Mouse (Mus musculus) macrophage (primary cell): ENCODE results near the gene Art2b. TPM values are rescaled to one million over a fixed set of nuclear protein-coding genes. Genes with fewer than 3 reads are reported as not detected.
"Not testable (repeated sequence)": the region's sequence is repeated elsewhere in the genome, so short reads cannot be mapped to it uniquely, and the experiment has no call there.

Experiments used
- H3K27ac ChIP-seq: fragments of 350-480 bp; formaldehyde crosslinking; 2 replicates; pipeline ENCODE4 v1.9.0; 2021
- H3K36me3 ChIP-seq: fragments of 350-480 bp; formaldehyde crosslinking; 2 replicates; pipeline ENCODE4 v1.9.0; 2021; ENCODE audit errors: inconsistent target
- H3K4me3 ChIP-seq: fragments of 350-480 bp; formaldehyde crosslinking; 2 replicates; pipeline ENCODE4 v1.9.0; 2021; ENCODE audit errors: inconsistent target
- H3K79me2 ChIP-seq: fragments of 350-480 bp; formaldehyde crosslinking; 2 replicates; pipeline ENCODE4 v1.9.0; 2021; ENCODE audit errors: inconsistent target
- WGBS: methylation state at CpG from one replicate; pipeline ENCODE4 v1.1.7; 2026; ENCODE audit warnings: inconsistent platforms; ENCODE audit not compliant: missing documents; 5-methylcytosine and 5-hydroxymethylcytosine counted together
- polyA plus RNA-seq: library from polyadenylated mRNA; stranded (reverse); fragments of 250-400 nt; gene quantifications from 3 replicates; pipeline ENCODE4 v1.2.4, GENCODE M21; 2018; ENCODE audit warnings: inconsistent platforms
- total RNA-seq, 78 experiments: library from RNA; depleted of rRNA; stranded (reverse); fragments of 250-400 nt; gene quantifications; 1 replicate in 9 of 78; 2 replicates in 24 of 78; 3 replicates in 43 of 78; 4 replicates in 2 of 78; pipeline ENCODE4 v1.2.4; 2018; ENCODE audit warnings: inconsistent platforms in 56 of 78

Art2b gene
- total RNA-seq (2018; cell fraction: chromatin; rRNA removed): 1 to 10 TPM in 13 of 26 experiments, under 1 TPM in 3, not detected in 10; 0.41 to 6.5 (median 3.6) TPM
- 1 to 10 TPM in 13 of 26 experiments, under 1 TPM in 13; 0.14 to 5.2 (median 0.97) TPM for total RNA-seq (2018; cell fraction: cytosol; rRNA removed)
- 1 to 10 TPM in 17 of 26 experiments, under 1 TPM in 5, not detected in 4; 0.30 to 7.8 (median 3.0) TPM for total RNA-seq (2018; cell fraction: nucleus; rRNA removed)
- polyA plus RNA-seq: 1.4 to 1.6 TPM in 2 of 3 replicates, not detected in the other

DNA sequence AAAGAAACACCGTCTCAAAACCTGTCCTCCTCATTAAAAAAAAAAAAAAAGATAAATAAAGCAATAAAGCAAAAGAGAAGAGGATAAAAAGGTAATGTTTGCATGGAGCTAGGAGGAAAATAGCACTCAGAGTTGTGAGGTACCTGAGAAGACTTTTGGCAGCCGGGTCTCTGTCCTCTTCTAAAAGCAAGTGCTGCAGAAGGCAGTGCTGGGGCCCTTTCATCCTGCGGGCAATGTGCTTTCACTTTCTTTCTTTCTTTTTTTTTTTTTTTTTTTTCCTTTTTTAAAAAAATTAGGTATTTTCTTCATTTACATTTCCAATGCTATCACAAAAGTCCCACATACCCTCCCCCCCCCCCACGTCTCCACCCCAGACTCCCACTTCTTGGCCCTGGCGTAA lies at the start of gene Art2b:
Gene Art2b (minus strand): TSS at position 193 of the 400 bp plus-strand sequence.
- no peak within 1 kb of the TSS for H3K27ac ChIP-seq
- no peaks in the 10 kb centered on the region for H3K36me3 ChIP-seq
- WGBS: 79% methylated on average over 3 of the region's 5 CpGs
- H3K79me2 ChIP-seq: no peaks in the 10 kb centered on the region
- no peak within 1 kb of the TSS for H3K4me3 ChIP-seq

DNA sequence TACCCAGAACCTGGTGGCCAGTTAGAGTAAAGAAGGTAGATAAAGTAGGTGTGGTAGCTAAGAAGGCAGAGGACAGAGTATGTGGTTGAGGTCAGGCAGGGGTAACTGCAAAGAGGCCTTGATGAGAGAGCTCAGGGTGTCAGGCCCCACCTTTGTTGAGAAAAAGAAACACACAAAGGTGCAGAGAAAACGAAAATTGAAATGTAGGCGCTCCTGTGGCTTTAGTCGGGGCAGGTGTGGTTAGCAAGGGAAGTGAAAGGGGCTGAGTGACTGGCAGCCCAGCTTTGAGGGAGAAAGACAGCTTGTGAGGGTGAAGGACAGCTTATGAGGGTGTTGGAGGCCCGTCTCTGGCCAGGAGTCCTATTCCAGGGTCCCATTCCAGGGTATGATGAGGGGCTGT lies 49.1 kb upstream of the Art2b start:
- H3K36me3 ChIP-seq: no peaks in the 10 kb centered on the region
- 17% methylated on average over 4 of the region's 4 CpGs for WGBS
- H3K27ac ChIP-seq: no peak overlapping the region
- H3K79me2 ChIP-seq: no peaks in the 10 kb centered on the region
- no peak overlapping the region for H3K4me3 ChIP-seq

DNA sequence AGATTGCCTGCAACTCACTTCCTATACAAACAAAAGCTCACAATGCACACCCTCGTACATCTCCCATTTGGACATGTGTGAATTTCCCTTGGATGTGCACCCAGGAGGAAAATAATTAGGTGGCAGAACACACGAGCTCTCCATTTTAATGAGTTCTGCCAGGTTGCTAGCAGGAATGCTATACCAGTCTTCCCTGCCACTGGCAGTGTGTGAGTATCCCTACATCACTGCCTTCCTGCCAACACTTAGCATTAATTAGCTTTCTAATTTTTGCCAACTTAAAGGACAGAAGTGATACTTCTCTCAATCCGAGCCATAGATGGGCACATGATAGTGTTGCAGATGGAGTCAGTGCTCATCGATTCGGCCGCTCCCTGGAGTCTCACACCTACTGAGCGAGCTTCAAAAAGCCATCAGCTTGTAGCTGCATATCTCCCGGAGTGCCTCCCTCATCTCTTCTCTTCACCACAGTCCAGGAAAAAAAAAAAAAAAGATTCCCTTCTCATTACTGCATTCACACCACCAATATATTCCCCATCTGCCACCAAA lies 48.3 kb upstream of the Art2b start:
- Histone ChIP-seq H3K36me3 (no peaks in the 10 kb centered on the region), H3K79me2 (no peaks in the 10 kb centered on the region), H3K27ac (no peak overlapping the region), H3K4me3 (no peak overlapping the region)
- WGBS: 96% methylated on average over 8 of the region's 8 CpGs

DNA sequence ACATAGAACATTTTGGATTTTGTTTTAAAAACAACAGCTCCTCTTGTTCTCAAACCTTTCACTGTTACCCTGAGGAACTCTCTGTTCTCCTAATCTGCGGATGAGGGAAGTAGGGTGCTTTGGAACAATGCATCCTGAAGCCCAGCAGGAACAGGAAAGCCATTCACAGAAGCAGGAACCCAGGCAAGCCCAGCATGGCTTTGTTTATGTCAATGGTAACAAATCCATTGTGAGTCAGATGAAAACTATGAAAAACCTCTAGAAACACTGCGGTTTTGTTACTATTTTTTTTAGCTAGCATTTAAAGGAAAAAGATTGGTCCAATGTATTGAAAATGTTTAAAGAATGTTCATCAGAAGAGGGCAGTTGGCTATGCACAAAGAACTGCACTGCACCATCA lies 43.1 kb upstream of the Art2b start:
- Histone ChIP-seq H3K27ac (no peak overlapping the region), H3K79me2 (no peaks in the 10 kb centered on the region), H3K36me3 (no peaks in the 10 kb centered on the region), H3K4me3 (no peak overlapping the region)
- WGBS: 46% methylated on average over 2 of the region's 2 CpGs

DNA sequence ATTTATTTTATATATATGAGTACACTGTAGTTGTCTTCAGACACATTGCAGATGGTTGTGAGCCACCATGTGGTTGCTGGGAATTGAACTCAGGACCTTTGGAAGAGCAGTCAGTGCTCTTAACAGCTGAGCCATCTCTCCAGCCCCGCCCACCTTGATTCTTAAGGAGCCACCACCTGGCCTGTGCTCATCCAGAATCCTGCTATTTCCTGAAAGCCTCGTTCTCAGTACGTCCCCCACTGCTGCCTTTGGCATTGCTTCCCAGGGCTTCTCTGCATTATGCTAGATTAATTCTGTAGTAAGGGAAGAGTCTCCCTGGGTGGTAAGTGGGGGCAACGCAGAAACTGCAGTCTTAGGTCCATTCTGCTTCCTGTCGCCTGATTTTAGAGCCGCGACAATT lies 41.8 kb upstream of the Art2b start:
- not testable (repeated sequence) for H3K27ac ChIP-seq, H3K79me2 ChIP-seq, H3K4me3 ChIP-seq, H3K36me3 ChIP-seq
- WGBS: 90% methylated on average over 7 of the region's 7 CpGs

DNA sequence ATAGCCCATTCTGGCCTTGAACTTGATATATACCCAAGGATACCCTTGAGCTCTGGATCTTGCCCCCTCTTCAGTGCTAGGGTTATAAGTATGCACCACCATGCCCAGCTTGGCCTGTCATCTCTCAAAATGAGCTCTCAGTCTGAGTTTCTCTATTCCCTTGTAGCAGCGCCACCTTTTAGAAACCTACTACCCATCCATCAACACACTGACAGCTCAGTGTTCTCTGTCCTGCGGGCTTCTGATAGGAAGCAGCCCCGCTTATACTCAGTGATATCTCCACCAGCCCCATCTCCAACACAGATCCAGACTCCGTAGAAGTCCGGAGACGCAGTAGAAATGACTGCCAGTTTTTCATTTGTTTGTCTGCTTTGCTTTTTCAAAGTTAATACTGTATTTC lies 38.9 kb upstream of the Art2b start:
- H3K79me2 ChIP-seq: no peaks in the 10 kb centered on the region
- no peak overlapping the region for H3K4me3 ChIP-seq
- 34% methylated on average over 6 of the region's 6 CpGs for WGBS
- no peak overlapping the region for H3K27ac ChIP-seq
- H3K36me3 ChIP-seq: no peaks in the 10 kb centered on the region

DNA sequence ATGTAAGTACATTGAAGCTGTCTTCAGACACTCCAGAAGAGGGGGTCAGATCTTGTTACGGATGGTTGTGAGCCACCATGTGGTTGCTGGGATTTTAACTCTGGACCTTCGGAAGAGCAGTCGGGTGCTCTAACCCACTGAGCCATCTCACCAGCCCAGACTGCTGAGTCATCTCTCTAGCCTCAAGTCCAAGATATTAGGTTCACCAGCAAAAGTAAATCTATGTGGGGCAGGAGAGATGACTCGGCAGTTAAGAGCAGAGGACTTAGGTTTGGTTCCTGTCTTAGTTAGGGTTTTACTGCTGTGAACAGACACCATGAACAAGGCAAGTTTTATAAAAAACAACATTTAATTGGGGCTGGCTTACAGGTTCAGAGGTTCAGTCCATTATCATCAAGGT lies 36.5 kb upstream of the Art2b start:
- H3K36me3 ChIP-seq, H3K4me3 ChIP-seq, H3K27ac ChIP-seq, H3K79me2 ChIP-seq: not testable (repeated sequence)
- 34% methylated on average over 4 of the region's 4 CpGs for WGBS

DNA sequence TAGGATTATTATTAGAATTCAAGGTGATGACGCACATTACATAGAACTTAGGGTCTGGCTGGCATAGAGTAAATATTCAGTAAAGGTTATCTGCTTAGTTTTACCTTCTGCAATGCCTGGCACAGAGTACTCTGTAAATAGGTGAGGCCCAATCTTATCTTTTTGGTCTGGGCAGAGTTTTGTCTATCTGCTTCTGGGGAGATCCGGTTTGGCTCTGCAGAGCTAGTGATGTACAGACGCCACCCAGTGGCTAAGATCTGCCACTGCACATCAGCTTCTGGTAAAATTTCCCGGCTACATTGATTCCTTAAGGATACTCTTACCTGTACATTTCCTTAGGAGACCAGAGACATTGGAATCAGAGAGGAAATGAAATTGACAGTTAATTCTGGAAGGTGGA lies 35.0 kb upstream of the Art2b start:
- Histone ChIP-seq H3K4me3 (no peak overlapping the region), H3K27ac (no peak overlapping the region), H3K79me2 (no peaks in the 10 kb centered on the region), H3K36me3 (no peaks in the 10 kb centered on the region)
- WGBS: 30% methylated on average over 4 of the region's 4 CpGs

DNA sequence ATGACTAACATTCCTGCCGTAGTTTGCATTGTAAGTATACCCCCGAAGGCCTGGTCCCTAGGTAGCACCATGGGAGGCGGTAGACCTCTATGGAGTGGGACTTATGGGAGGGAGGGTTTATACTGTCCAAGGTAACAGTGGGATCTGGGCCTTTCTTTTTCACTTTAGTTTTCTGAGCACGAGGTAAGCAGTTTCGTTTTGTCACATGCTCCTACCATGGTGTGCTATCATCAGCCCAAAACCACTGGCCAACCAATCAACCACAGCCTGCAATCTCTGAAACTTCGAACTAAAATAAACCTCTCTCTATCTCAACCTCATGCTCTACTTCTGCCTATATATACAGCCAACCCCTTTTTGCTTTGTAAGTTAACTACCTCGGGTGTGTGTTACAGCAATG lies 32.9 kb upstream of the Art2b start:
- WGBS: 73% methylated on average over 7 of the region's 7 CpGs
- no peaks in the 10 kb centered on the region for H3K36me3 ChIP-seq
- no peak overlapping the region for H3K4me3 ChIP-seq
- no peak overlapping the region for H3K27ac ChIP-seq
- no peaks in the 10 kb centered on the region for H3K79me2 ChIP-seq

DNA sequence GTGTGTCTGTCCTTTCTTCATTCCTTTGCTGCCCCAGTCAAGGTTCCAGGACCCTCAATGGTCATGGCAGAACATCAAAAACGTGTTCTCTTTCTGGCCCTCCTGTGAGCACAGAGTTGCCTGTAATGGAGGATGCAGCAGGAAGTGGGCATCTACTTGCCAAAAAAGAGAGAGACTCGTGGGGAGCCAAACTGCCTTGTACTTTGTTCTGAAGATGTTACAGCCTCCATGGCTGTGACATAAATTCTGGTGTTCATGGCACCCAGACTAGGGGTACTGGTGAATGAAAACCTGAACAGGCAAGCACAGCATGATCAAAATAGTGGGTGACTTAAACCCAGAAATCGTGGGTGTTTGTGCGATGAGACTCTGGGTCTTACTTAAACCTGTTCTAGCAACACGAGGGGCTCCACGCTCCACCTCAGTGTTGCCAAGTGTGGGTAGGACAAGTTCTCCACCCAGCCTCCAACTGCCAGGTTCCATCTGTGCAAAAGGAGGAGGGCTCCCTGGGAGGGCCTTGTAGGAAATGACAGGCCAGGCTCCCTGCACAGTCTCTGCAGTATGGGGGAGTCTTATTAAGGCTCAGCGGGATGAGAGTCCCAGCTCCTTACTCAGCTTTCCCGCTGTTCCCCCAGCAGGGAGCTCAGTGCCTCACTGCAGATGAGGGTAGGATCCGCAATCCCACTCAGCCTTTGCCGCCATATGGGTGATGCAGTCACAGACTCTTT lies 32.2 kb upstream of the Art2b start:
- Histone ChIP-seq H3K27ac (no peak overlapping the region), H3K79me2 (no peaks in the 10 kb centered on the region), H3K4me3 (no peak overlapping the region), H3K36me3 (no peaks in the 10 kb centered on the region)
- WGBS: 77% methylated on average over 10 of the region's 10 CpGs

DNA sequence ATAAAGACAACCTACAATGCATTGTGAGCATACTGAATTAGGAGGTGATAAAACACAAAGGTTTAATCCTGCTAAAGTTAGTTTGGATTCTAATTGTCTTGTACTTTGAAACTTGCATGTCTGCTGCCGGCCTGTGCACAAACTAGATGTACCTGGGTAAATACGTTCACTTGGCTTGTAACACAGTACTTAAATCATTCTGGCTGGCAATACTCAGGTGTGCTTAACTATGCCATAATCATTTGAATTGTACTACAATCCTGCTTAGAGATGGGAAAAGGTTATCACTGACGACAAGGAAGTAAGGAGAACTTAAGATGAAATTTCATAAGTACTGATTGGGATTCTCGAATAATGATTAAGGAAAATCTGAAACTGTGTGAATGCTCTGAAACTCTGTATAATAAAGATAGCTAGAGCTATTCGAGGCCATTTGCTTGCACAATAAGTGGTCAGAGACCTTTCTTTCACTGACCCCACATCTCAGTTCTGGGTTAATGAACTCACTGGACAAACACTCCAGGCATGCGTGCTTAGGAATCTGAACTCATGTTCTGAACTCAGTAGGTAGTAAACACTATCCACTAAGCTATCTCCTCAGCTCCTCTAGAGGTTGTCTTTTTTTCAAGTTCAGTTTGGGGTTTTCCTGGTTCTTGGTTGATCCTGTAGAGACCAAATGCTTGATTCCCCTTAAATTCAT lies 30.9 kb upstream of the Art2b start:
- H3K79me2 ChIP-seq: no peaks in the 10 kb centered on the region
- H3K36me3 ChIP-seq: no peaks in the 10 kb centered on the region
- H3K4me3 ChIP-seq: no peak overlapping the region
- no peak overlapping the region for H3K27ac ChIP-seq
- 89% methylated on average over 6 of the region's 6 CpGs for WGBS

DNA sequence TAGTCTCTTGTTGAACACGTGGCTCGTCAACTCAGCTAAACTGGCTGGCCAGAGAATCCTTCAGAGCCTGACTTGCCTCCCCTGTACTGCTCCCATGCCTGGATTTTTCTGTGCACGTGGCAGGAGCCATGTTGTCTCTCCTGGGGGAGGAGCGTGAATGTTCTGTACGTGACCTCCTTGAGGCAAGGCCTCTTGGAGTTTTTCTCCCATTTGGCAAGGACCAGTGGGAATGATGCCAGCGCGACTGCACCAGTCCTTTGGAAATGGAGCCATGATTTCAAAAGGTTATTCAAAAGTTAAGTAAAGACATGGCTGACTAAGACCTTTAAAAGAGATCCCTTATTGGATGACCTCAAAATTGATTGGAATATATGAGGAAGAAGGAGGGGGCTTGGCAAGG lies 30.0 kb upstream of the Art2b start:
- H3K36me3 ChIP-seq: no peaks in the 10 kb centered on the region
- no peak overlapping the region for H3K27ac ChIP-seq
- no peaks in the 10 kb centered on the region for H3K79me2 ChIP-seq
- WGBS: 91% methylated on average over 7 of the region's 7 CpGs
- H3K4me3 ChIP-seq: no peak overlapping the region

DNA sequence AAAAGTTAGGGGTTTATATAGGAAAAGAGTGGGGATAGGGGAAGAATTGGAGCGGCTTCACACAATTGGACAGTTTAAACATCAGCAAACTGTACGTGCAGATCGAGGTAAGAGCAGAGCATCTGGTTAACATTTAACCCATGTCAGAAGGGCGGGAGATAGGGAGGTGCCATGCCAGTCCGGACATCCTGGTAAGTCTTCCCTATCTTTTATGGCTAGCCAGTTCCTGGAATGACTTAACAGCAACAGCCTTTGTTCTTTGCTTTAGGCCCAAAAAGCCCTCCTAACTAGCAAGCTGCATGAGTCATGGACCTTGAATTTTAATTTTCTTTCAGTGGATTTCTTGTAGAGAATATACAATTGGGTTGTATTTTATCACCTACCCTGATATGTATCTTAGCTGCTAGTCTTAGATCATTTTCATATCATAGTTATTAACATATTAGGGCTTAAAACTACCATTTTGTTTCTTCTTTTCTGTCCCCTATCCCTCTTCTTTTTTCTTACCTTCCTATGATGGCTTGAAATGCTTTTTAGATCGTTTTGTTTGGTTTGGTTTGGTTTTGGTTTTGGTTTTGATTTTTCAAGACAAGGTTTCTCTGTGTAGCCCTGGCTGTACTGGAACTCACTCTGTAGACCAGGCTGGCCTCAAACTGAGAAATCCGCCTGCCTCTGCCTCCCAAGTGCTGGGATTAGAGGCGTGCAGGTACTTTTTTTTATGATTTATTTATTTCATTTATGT lies 27.6 kb upstream of the Art2b start:
- H3K79me2 ChIP-seq, H3K4me3 ChIP-seq, H3K27ac ChIP-seq, H3K36me3 ChIP-seq: not testable (repeated sequence)
- 81% methylated on average over 7 of the region's 8 CpGs for WGBS

DNA sequence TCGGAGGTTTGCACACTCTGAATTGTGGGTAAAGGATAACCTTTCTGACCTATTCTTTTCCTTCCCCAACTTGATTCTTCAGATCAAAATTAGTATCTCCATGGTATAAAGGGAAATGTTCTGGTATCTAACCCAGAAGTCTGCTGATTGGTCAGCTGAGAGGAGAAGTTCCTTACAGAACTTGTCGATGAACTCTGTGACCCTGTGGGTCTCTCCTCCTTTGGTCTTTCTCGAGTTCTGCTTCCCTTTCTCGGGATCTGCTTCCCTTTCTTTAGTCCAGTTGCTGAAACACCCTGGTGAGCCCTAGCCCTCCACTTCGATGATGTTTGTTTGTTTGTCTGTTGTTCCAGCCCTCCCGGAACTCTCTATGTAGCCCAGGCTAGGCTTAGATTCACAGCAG lies 22.4 kb upstream of the Art2b start:
- 26% methylated on average over 6 of the region's 6 CpGs for WGBS
- no peak overlapping the region for H3K4me3 ChIP-seq
- H3K79me2 ChIP-seq: no peaks in the 10 kb centered on the region
- H3K27ac ChIP-seq: peak overlapping the region; percentile 7; the same call in 1 of the 2 replicates
- no peaks in the 10 kb centered on the region for H3K36me3 ChIP-seq
